20 mouse cellular contexts compared by ENCODE assay signal in genomic region chr6:4555366-4555765, GRCm38 (mm10). TPM values are rescaled to one million over a fixed set of nuclear protein-coding genes. Genes with fewer than 3 reads are reported as not detected.
DNase-seq lines count a peak whose midpoint lies in the region; ATAC-seq lines count a peak whose summit lies in the region.
"Had no signal": no experiment of that assay in that cellular context is flagged by ENCODE, and none has a peak within 500 bp of the region (broad histone marks: within the 10 kb centered on the region; RNA-seq: fewer than 3 reads in every experiment).

No protein-coding gene starts in this region.

- H3K4me2 ChIP-seq in midbrain, embryonic 12.5 days (replicated peaks) = no peak overlapping the region
- no peak overlapping the region for H3K4me2 ChIP-seq in neural tube, embryonic 13.5 days
- no peak overlapping the region for H3K4me2 ChIP-seq in hindbrain, embryonic 14.5 days (replicated peaks)
- H3K4me2 ChIP-seq in neural tube, embryonic 14.5 days (ENCODE audit: low read depth, low read length) = no peak overlapping the region
- H3K4me2 ChIP-seq: forebrain, embryonic 13.5 days; heart, embryonic 12.5 days; hindbrain, embryonic 15.5 days had no signal

- no peak overlapping the region for H3K4me3 ChIP-seq in midbrain, embryonic 12.5 days
- no peak overlapping the region for H3K4me3 ChIP-seq in midbrain, embryonic 10.5 days
- no peak overlapping the region for H3K4me3 ChIP-seq in neural tube, embryonic 13.5 days
- H3K4me3 ChIP-seq in hindbrain, embryonic 14.5 days (replicated peaks; ENCODE audit: low read length) = no peak overlapping the region
- no peak overlapping the region for H3K4me3 ChIP-seq in neural tube, embryonic 14.5 days (ENCODE audit: low read depth, low read length)
- H3K4me3 ChIP-seq: forebrain, embryonic 13.5 days; heart, embryonic 12.5 days; hindbrain, embryonic 15.5 days had no signal

- H3K4me1 ChIP-seq in midbrain, embryonic 12.5 days = peaks cover 20% of the 10 kb centered on the region
- H3K4me1 ChIP-seq in midbrain, embryonic 10.5 days = peaks cover 34% of the 10 kb centered on the region
- peaks cover 19% of the 10 kb centered on the region for H3K4me1 ChIP-seq in neural tube, embryonic 13.5 days (replicated peaks)
- H3K4me1 ChIP-seq in hindbrain, embryonic 14.5 days (replicated peaks; ENCODE audit: control insufficient read depth, insufficient read depth, low read length) = peaks cover 14% of the 10 kb centered on the region
- H3K4me1 ChIP-seq in neural tube, embryonic 14.5 days (ENCODE audit: control insufficient read depth, insufficient read depth, low read length) = peaks cover 6% of the 10 kb centered on the region; the same call in 1 of the 2 replicates

- H3K36me3 ChIP-seq in midbrain, embryonic 12.5 days = no peaks in the 10 kb centered on the region
- H3K36me3 ChIP-seq in midbrain, embryonic 10.5 days = no peaks in the 10 kb centered on the region
- no peaks in the 10 kb centered on the region for H3K36me3 ChIP-seq in neural tube, embryonic 13.5 days
- H3K36me3 ChIP-seq in hindbrain, embryonic 14.5 days (replicated peaks; ENCODE audit: control insufficient read depth, insufficient read depth) = no peaks in the 10 kb centered on the region
- H3K36me3 ChIP-seq in neural tube, embryonic 14.5 days (ENCODE audit: control insufficient read depth, insufficient read depth, low read length) = no peaks in the 10 kb centered on the region
- H3K36me3 ChIP-seq: G1E; heart, embryonic 12.5 days; hindbrain, embryonic 15.5 days had no signal

- ATAC-seq in midbrain, embryonic 12.5 days (ENCODE audit: low FRiP score, low read depth) = peak; percentile 28; the same call in 1 of the 2 replicates
- peak; percentile 64; the same call in 1 of the 2 replicates for ATAC-seq in neural tube, embryonic 13.5 days (ENCODE audit: low read depth)
- ATAC-seq in hindbrain, embryonic 14.5 days (ENCODE audit: low FRiP score) = peak; percentile 46
- ATAC-seq in neural tube, embryonic 14.5 days (ENCODE audit: low read depth) = peak; percentile 32; the same call in 1 of the 2 replicates
- no peak for ATAC-seq in megakaryocyte-erythroid progenitor cell, adult 5-6 weeks (replicated peaks; ENCODE audit: low FRiP score, low TSS enrichment, poor library complexity, severe bottlenecking)
- ATAC-seq: CD4-positive, CD25-positive, alpha-beta regulatory T cell, adult 4 months; forebrain, embryonic 13.5 days; forebrain, postnatal 0 days had no signal

- no peaks in the 10 kb centered on the region for H3K27me3 ChIP-seq in midbrain, embryonic 12.5 days
- no peaks in the 10 kb centered on the region for H3K27me3 ChIP-seq in midbrain, embryonic 10.5 days (ENCODE audit: low read depth, poor library complexity, severe bottlenecking)
- peaks cover 4% of the 10 kb centered on the region; the same call in 1 of the 2 replicates for H3K27me3 ChIP-seq in neural tube, embryonic 13.5 days
- H3K27me3 ChIP-seq in hindbrain, embryonic 14.5 days (ENCODE audit: control insufficient read depth, insufficient read depth, low read length) = no peaks in the 10 kb centered on the region
- no peaks in the 10 kb centered on the region for H3K27me3 ChIP-seq in neural tube, embryonic 14.5 days (ENCODE audit: control insufficient read depth, insufficient read depth, low read length)
- H3K27me3 ChIP-seq: forebrain, embryonic 13.5 days; heart, embryonic 12.5 days; hindbrain, embryonic 15.5 days had no signal

- no peak overlapping the region for H3K9ac ChIP-seq in midbrain, embryonic 12.5 days (replicated peaks)
- no peak overlapping the region for H3K9ac ChIP-seq in neural tube, embryonic 13.5 days
- H3K9ac ChIP-seq in hindbrain, embryonic 14.5 days = no peak overlapping the region
- H3K9ac ChIP-seq in neural tube, embryonic 14.5 days (replicated peaks; ENCODE audit: low read depth, low read length) = no peak overlapping the region
- H3K9ac ChIP-seq: forebrain, embryonic 13.5 days; forebrain, postnatal 0 days; heart, embryonic 12.5 days; hindbrain, embryonic 15.5 days had no signal

- no peak for DNase-seq in midbrain, embryonic 10.5 days (ENCODE audit: low spot score)
- no peak for DNase-seq in neural tube, embryonic 10.5 days (ENCODE audit: extremely low spot score, low spot score)
- no peak for DNase-seq in hindbrain, embryonic 14.5 days (ENCODE audit: low spot score)
- DNase-seq in adrenal gland, postnatal 36 days = no peak
- DNase-seq: adrenal gland, adult 8-10 months; cerebellum, adult 18-20 months; cerebellum, adult 9-11 months; cerebellum, postnatal 36 days; forebrain, postnatal 0 days; gastrocnemius, postnatal 25 days had no signal

- H3K27ac ChIP-seq in midbrain, embryonic 12.5 days (replicated peaks) = no peak overlapping the region
- no peak overlapping the region for H3K27ac ChIP-seq in midbrain, embryonic 10.5 days (replicated peaks)
- H3K27ac ChIP-seq in neural tube, embryonic 13.5 days (replicated peaks) = no peak overlapping the region
- H3K27ac ChIP-seq in hindbrain, embryonic 14.5 days = no peak overlapping the region
- H3K27ac ChIP-seq in neural tube, embryonic 14.5 days (ENCODE audit: low read depth, low read length) = no peak overlapping the region
- H3K27ac ChIP-seq: forebrain, embryonic 13.5 days; hindbrain, embryonic 15.5 days had no signal

- no peaks in the 10 kb centered on the region for H3K9me3 ChIP-seq in midbrain, embryonic 12.5 days
- no peaks in the 10 kb centered on the region for H3K9me3 ChIP-seq in midbrain, embryonic 10.5 days (replicated peaks)
- H3K9me3 ChIP-seq in neural tube, embryonic 13.5 days = no peaks in the 10 kb centered on the region
- H3K9me3 ChIP-seq in hindbrain, embryonic 14.5 days (ENCODE audit: control insufficient read depth, low read length) = no peaks in the 10 kb centered on the region
- H3K9me3 ChIP-seq in neural tube, embryonic 14.5 days (ENCODE audit: control insufficient read depth, low read length) = no peaks in the 10 kb centered on the region
- H3K9me3 ChIP-seq: forebrain, embryonic 13.5 days; G1E; heart, embryonic 12.5 days; hindbrain, embryonic 15.5 days had no signal

- 53% methylated on average over 6 of the region's 6 CpGs for WGBS in midbrain, embryonic 12.5 days
- WGBS in midbrain, embryonic 10.5 days = 68% methylated on average over 6 of the region's 6 CpGs
- 37% methylated on average over 6 of the region's 6 CpGs for WGBS in neural tube, embryonic 13.5 days
- 39% methylated on average over 6 of the region's 6 CpGs for WGBS in hindbrain, embryonic 14.5 days
- WGBS in neural tube, embryonic 14.5 days = 29% methylated on average over 6 of the region's 6 CpGs

RNA-seq across cellular contexts. Expression of gene Casd1, which starts 45.3 kb away (rescaled TPM):
- polyA plus RNA-seq in midbrain, embryonic 12.5 days (2016; fragmentation: Nextera tagmentation; extraction: Ambion mirVana) = 41.1 and 41.5 TPM in 2 replicates
- 32.0 and 32.2 TPM in 2 replicates for polyA plus RNA-seq in midbrain, embryonic 10.5 days (2016; fragmentation: Nextera tagmentation; extraction: Ambion mirVana)
- 36.7 and 39.9 TPM in 2 replicates for polyA plus RNA-seq in neural tube, embryonic 13.5 days (2015; fragmentation: Nextera tagmentation; extraction: Ambion mirVana)
- polyA plus RNA-seq in hindbrain, embryonic 14.5 days (2014; fragmentation: Nextera tagmentation; extraction: Ambion mirVana) = 57.9 and 63.7 TPM in 2 replicates
- polyA plus RNA-seq in neural tube, embryonic 14.5 days (2014; fragmentation: Nextera tagmentation; extraction: Ambion mirVana) = 56.7 and 58.6 TPM in 2 replicates
- total RNA-seq in adrenal gland, postnatal 36 days (2021) = 10 to 100 TPM; 31.2 to 47.8 TPM
- total RNA-seq in megakaryocyte-erythroid progenitor cell, adult 5-6 weeks (2014; fragmentation: Nextera tagmentation) = 17.0 and 20.7 TPM in 2 replicates
- 75.4 and 81.7 TPM in 2 replicates for total RNA-seq in megakaryocyte-erythroid progenitor cell, adult 5-6 weeks (2017)

RNA-seq across cellular contexts. Expression of gene Col1a2, which starts 50.8 kb away (rescaled TPM):
- 256 and 344 TPM in 2 replicates for polyA plus RNA-seq in midbrain, embryonic 12.5 days (2016; fragmentation: Nextera tagmentation; extraction: Ambion mirVana)
- polyA plus RNA-seq in midbrain, embryonic 10.5 days (2016; fragmentation: Nextera tagmentation; extraction: Ambion mirVana) = 84.9 and 139 TPM in 2 replicates
- 178 and 187 TPM in 2 replicates for polyA plus RNA-seq in neural tube, embryonic 13.5 days (2015; fragmentation: Nextera tagmentation; extraction: Ambion mirVana)
- 163 and 199 TPM in 2 replicates for polyA plus RNA-seq in hindbrain, embryonic 14.5 days (2014; fragmentation: Nextera tagmentation; extraction: Ambion mirVana)
- 7.8 and 262 TPM in 2 replicates for polyA plus RNA-seq in neural tube, embryonic 14.5 days (2014; fragmentation: Nextera tagmentation; extraction: Ambion mirVana)
- 100 to 1,000 TPM; 123 to 220 TPM for total RNA-seq in adrenal gland, postnatal 36 days (2021)
- 0.26 and 0.37 TPM in 2 replicates for total RNA-seq in megakaryocyte-erythroid progenitor cell, adult 5-6 weeks (2014; fragmentation: Nextera tagmentation)
- total RNA-seq in megakaryocyte-erythroid progenitor cell, adult 5-6 weeks (2017) = 0.80 and 0.91 TPM in 2 replicates
- total RNA-seq: granulocyte monocyte progenitor cell, adult 5-6 weeks had no signal
- polyA plus RNA-seq: G1E had no signal
